Mouse (Mus musculus): Measurements from ENCODE around the gene Hsdl2.
"Not testable (repeated sequence)": the region's sequence is repeated elsewhere in the genome, so short reads cannot be mapped to it uniquely, and the experiment has no call there.

The Hsdl2 gene

GRCm38 (mm10) chr4:59581314-59582185 lies at the start of gene Hsdl2:
TSS of gene Hsdl2 (plus strand) at chr4:59581563.
- DNase-seq (ENCODE audit: low read depth, low spot score) = peak; percentile 97

- no peak for DNase-seq (ENCODE audit: low read depth, low spot score)
These were observed 48.1 kb upstream of the Hsdl2 start for GRCm38 (mm10) chr4:59533268-59533667.

GRCm38 (mm10) chr4:59535624-59536023 lies 45.7 kb upstream of the Hsdl2 start:
- DNase-seq (ENCODE audit: low read depth, low spot score) = no peak

- no peak for DNase-seq (ENCODE audit: low read depth, low spot score)
These were observed 45.1 kb upstream of the Hsdl2 start for GRCm38 (mm10) chr4:59536281-59536680.

- no peak for DNase-seq (ENCODE audit: low read depth, low spot score)
These were observed 38.4 kb upstream of the Hsdl2 start for GRCm38 (mm10) chr4:59543006-59543405.

- DNase-seq (ENCODE audit: low read depth, low spot score) = no peak
These were observed 36.7 kb upstream of the Hsdl2 start for GRCm38 (mm10) chr4:59544654-59545053.

GRCm38 (mm10) chr4:59546285-59547071 lies 34.9 kb upstream of the Hsdl2 start:
- no peak for DNase-seq (ENCODE audit: low read depth, low spot score)

- DNase-seq (ENCODE audit: low read depth, low spot score) = no peak
These were observed 34.0 kb upstream of the Hsdl2 start for GRCm38 (mm10) chr4:59547136-59547889.

GRCm38 (mm10) chr4:59548011-59548559 lies 33.3 kb upstream of the Hsdl2 start:
- DNase-seq (ENCODE audit: low read depth, low spot score) = no peak

- DNase-seq (ENCODE audit: low read depth, low spot score) = no peak
These were observed 32.7 kb upstream of the Hsdl2 start for GRCm38 (mm10) chr4:59548560-59549174.

GRCm38 (mm10) chr4:59549175-59549976 lies 32.0 kb upstream of the Hsdl2 start, which contains the start of gene Ptbp3:
TSS of gene Ptbp3 (minus strand) at chr4:59549364.
- peak; percentile 89 for DNase-seq (ENCODE audit: low read depth, low spot score)

- DNase-seq (ENCODE audit: low read depth, low spot score) = no peak
These were observed 31.3 kb upstream of the Hsdl2 start for GRCm38 (mm10) chr4:59549977-59550560.

- no peak for DNase-seq (ENCODE audit: low read depth, low spot score)
These were observed 29.5 kb upstream of the Hsdl2 start for GRCm38 (mm10) chr4:59551901-59552300.

- DNase-seq (ENCODE audit: low read depth, low spot score) = no peak
These were observed 28.5 kb upstream of the Hsdl2 start for GRCm38 (mm10) chr4:59552835-59553234.

- DNase-seq (ENCODE audit: low read depth, low spot score) = no peak
These were observed 27.8 kb upstream of the Hsdl2 start for GRCm38 (mm10) chr4:59553576-59553975.

GRCm38 (mm10) chr4:59555177-59555576 lies 26.2 kb upstream of the Hsdl2 start:
- no peak for DNase-seq (ENCODE audit: low read depth, low spot score)

GRCm38 (mm10) chr4:59557343-59557742 lies 24.0 kb upstream of the Hsdl2 start:
- not testable (repeated sequence) for DNase-seq (ENCODE audit: low read depth, low spot score)

GRCm38 (mm10) chr4:59558096-59558720 lies 23.2 kb upstream of the Hsdl2 start:
- no peak for DNase-seq (ENCODE audit: low read depth, low spot score)

GRCm38 (mm10) chr4:59560141-59560540 lies 21.2 kb upstream of the Hsdl2 start:
- DNase-seq (ENCODE audit: low read depth, low spot score) = no peak

All from retina, postnatal 7 days (tissue).